In the genomic region with DNA sequence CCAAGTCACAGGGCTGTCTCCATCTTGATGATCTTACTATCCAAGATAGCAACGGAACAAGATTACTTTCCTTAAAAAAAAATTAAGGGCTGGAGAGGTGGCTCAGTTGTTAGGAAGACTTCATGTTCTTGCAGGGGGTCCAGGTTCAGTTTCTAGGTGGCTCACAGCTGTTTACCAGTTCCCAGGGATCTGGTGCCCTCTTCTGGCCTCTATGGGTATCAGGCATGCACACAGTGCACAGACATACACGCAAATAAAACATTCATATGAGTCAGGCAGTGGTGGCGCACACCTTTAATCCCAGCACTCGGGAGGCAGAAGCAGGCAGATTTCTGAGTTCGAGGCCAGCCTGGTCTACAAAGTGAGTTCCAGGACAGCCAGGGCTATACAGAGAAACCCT, we compare ENCODE assay signal across 8 mouse cellular contexts. TPM values are rescaled to one million over a fixed set of nuclear protein-coding genes. Genes with fewer than 3 reads are reported as not detected.
DNase-seq lines count a peak whose midpoint lies in the region; ATAC-seq and TF ChIP-seq lines count a peak whose summit lies in the region.
"Not testable (repeated sequence)": the region's sequence is repeated elsewhere in the genome, so short reads cannot be mapped to it uniquely, and the experiment has no call there.

No protein-coding gene starts in this region.

- not testable (repeated sequence) for TF ChIP-seq EP300 in heart, postnatal 0 days (IDR thresholded peaks at IDR 0.05; ENCODE audit: low read depth)

- H3K27ac ChIP-seq in ES-E14 (ENCODE audit: insufficient read depth, low read depth, low read length, poor library complexity, severe bottlenecking); embryonic fibroblast, embryonic 13.5 days (ENCODE audit: insufficient read depth, low read length); heart, postnatal 0 days (ENCODE audit: low read depth): not testable (repeated sequence)

- H3K9me3 ChIP-seq in ES-E14 (ENCODE audit: control insufficient read depth, insufficient read depth, low read depth, low read length); heart, postnatal 0 days (replicated peaks; ENCODE audit: control insufficient read depth, low read length): not testable (repeated sequence)

- H3K9ac ChIP-seq in ES-E14 (ENCODE audit: insufficient read depth, low read depth, low read length, poor library complexity, severe bottlenecking); heart, postnatal 0 days (replicated peaks; ENCODE audit: low read depth, low read length): not testable (repeated sequence)

- H3K4me2 ChIP-seq in heart, postnatal 0 days (ENCODE audit: low read depth, low read length) = not testable (repeated sequence)

- peak; percentile 69 for DNase-seq in ES-E14 (ENCODE audit: low read depth, low spot score)
- DNase-seq in brain, adult 2 months (ENCODE audit: low read depth, low spot score) = peak; percentile 58
- DNase-seq in heart, postnatal 0 days (ENCODE audit: low spot score) = peak; percentile 28
- peak; percentile 68 for DNase-seq in kidney, postnatal 10 days
- peak; percentile 28 for DNase-seq in lung, adult 2 months
- peak; percentile 45 for DNase-seq in neural tube, embryonic 10.5 days (ENCODE audit: extremely low spot score, low spot score)
- DNase-seq in thymus, postnatal 25 days = peak; percentile 70

- peaks cover 9 to 11% of the 10 kb centered on the region in 2 experiments for H3K4me1 ChIP-seq in ES-E14 (ENCODE audit: control insufficient read depth in 2 of 2, insufficient read depth in 2 of 2, low read length in 2 of 2, poor library complexity in 1 of 2)
- H3K4me1 ChIP-seq in embryonic fibroblast, embryonic 13.5 days (ENCODE audit: control insufficient read depth, insufficient read depth, low read length); heart, postnatal 0 days (ENCODE audit: control insufficient read depth, insufficient read depth); lung, adult 2 months (ENCODE audit: control insufficient read depth, insufficient read depth, low read length): not testable (repeated sequence)

- peak; percentile 44; the same call in 1 of the 2 replicates for TF ChIP-seq CTCF in embryonic fibroblast, embryonic 13.5 days (IDR thresholded peaks at IDR 0.05; ENCODE audit: borderline replicate concordance, insufficient read depth, low read length)
- TF ChIP-seq CTCF in heart, postnatal 0 days (IDR thresholded peaks at IDR 0.05; ENCODE audit: low read depth) = peak; percentile 63
- peak; percentile 72 for TF ChIP-seq CTCF in lung, adult 2 months (IDR thresholded peaks at IDR 0.05; ENCODE audit: insufficient read depth, low read length)

- in situ Hi-C loops in ES-E14 (cut with MboI; ENCODE audit: low sequenced_read_pairs in 2 of 2, unreplicated experiment in 2 of 2) = not testable (repeated sequence)

- not testable (repeated sequence) for H3K27me3 ChIP-seq in heart, postnatal 0 days (ENCODE audit: control insufficient read depth, insufficient read depth, low read length)

- H3K36me3 ChIP-seq in ES-E14 (ENCODE audit: control insufficient read depth, insufficient read depth, low read length, poor library complexity, severe bottlenecking); heart, postnatal 0 days (replicated peaks; ENCODE audit: control insufficient read depth, insufficient read depth, low read length): not testable (repeated sequence)

- 46% methylated on average over 5 of the region's 5 CpGs for WGBS in heart, postnatal 0 days
- 63% methylated on average over 5 of the region's 5 CpGs for WGBS in lung, adult 2 months

- TF ChIP-seq POLR2A in embryonic fibroblast, embryonic 13.5 days (IDR thresholded peaks at IDR 0.05; ENCODE audit: low read depth, low read length); lung, adult 2 months (IDR thresholded peaks at IDR 0.05; ENCODE audit: borderline replicate concordance, extremely low read depth, low read depth, low read length): not testable (repeated sequence)

- peak; percentile 73 for ATAC-seq in heart, postnatal 0 days (ENCODE audit: insufficient read depth, low read depth)

- not testable (repeated sequence) for H3K4me3 ChIP-seq in ES-E14 (ENCODE audit: insufficient read depth in 1 of 2, low read depth in 1 of 2, low read length in 2 of 2, poor library complexity in 1 of 2, severe bottlenecking in 1 of 2); embryonic fibroblast, embryonic 13.5 days (ENCODE audit: insufficient read depth, low read length); heart, postnatal 0 days (ENCODE audit: low read depth, low read length); lung, adult 2 months (replicated peaks; ENCODE audit: extremely low read depth, low read depth, low read length)

TF ChIP-seq in ES-E14, 5 proteins besides CTCF, POLR2A, EP300 and RAD21:
- TF ChIP-seq ZC3H11A (IDR thresholded peaks at IDR 0.05; ENCODE audit: borderline replicate concordance, low read depth, low read length) = peak; percentile 35; the same call in 1 of the 2 replicates

RNA-seq across cellular contexts. Expression of a gene that starts 15.5 kb away (rescaled TPM):
- 12.5 and 14.9 TPM in 2 replicates for total RNA-seq in ES-E14 (2012; rRNA removed)
- 12.0 and 12.1 TPM in 2 replicates for polyA plus RNA-seq in embryonic fibroblast, embryonic 13.5 days (2011; ENCODE audit: insufficient read length, low read depth, missing spikeins)
- total RNA-seq in heart, postnatal 0 days (2014; rRNA removed; ENCODE audit: low replicate concordance) = 7.0 and 14.4 TPM in 2 replicates
- polyA plus RNA-seq in heart, postnatal 0 days (2015; fragmentation: Nextera tagmentation; extraction: Ambion mirVana) = 12.2 and 12.7 TPM in 2 replicates
- polyA plus RNA-seq in lung, adult 2 months (2012; rRNA removed) = 37.6 and 63.7 TPM in 2 replicates

RNA-seq across cellular contexts. Expression of a gene that starts 28.5 kb away (rescaled TPM):
- 32.7 and 55.6 TPM in 2 replicates for total RNA-seq in ES-E14 (2012; rRNA removed)
- polyA plus RNA-seq in embryonic fibroblast, embryonic 13.5 days (2011; ENCODE audit: insufficient read length, low read depth, missing spikeins) = 16.7 and 25.1 TPM in 2 replicates
- 25.8 and 74.7 TPM in 2 replicates for total RNA-seq in heart, postnatal 0 days (2014; rRNA removed; ENCODE audit: low replicate concordance)
- 37.3 and 39.2 TPM in 2 replicates for polyA plus RNA-seq in heart, postnatal 0 days (2015; fragmentation: Nextera tagmentation; extraction: Ambion mirVana)
- 66.2 and 78.8 TPM in 2 replicates for polyA plus RNA-seq in lung, adult 2 months (2012; rRNA removed)

RNA-seq across cellular contexts. Expression of a gene that starts 36.1 kb away (rescaled TPM):
- total RNA-seq in ES-E14 (2012; rRNA removed) = 148 and 181 TPM in 2 replicates
- 98.2 and 104 TPM in 2 replicates for polyA plus RNA-seq in embryonic fibroblast, embryonic 13.5 days (2011; ENCODE audit: insufficient read length, low read depth, missing spikeins)
- 90.3 and 93.2 TPM in 2 replicates for total RNA-seq in heart, postnatal 0 days (2014; rRNA removed; ENCODE audit: low replicate concordance)
- polyA plus RNA-seq in heart, postnatal 0 days (2015; fragmentation: Nextera tagmentation; extraction: Ambion mirVana) = 382 and 414 TPM in 2 replicates
- 116 and 149 TPM in 2 replicates for polyA plus RNA-seq in lung, adult 2 months (2012; rRNA removed)

RNA-seq across cellular contexts. Expression of a gene that starts 48.8 kb away (rescaled TPM):
- 22.1 and 24.6 TPM in 2 replicates for total RNA-seq in ES-E14 (2012; rRNA removed)
- polyA plus RNA-seq in embryonic fibroblast, embryonic 13.5 days (2011; ENCODE audit: insufficient read length, low read depth, missing spikeins) = 7.3 and 10.9 TPM in 2 replicates
- total RNA-seq in heart, postnatal 0 days (2014; rRNA removed; ENCODE audit: low replicate concordance) = 23.8 and 31.4 TPM in 2 replicates
- 4.6 and 5.8 TPM in 2 replicates for polyA plus RNA-seq in heart, postnatal 0 days (2015; fragmentation: Nextera tagmentation; extraction: Ambion mirVana)
- 21.2 and 24.0 TPM in 2 replicates for polyA plus RNA-seq in lung, adult 2 months (2012; rRNA removed)
